Mouse (Mus musculus) heart, embryonic 12.5 days (tissue): Measurements from ENCODE around the gene Gm11168. TPM values are rescaled to one million over a fixed set of nuclear protein-coding genes. Genes with fewer than 3 reads are reported as not detected.
A peak's percentile ranks its signal among the peaks of the same experiment; 100 is the strongest.
"Not testable (repeated sequence)": the region's sequence is repeated elsewhere in the genome, so short reads cannot be mapped to it uniquely, and the experiment has no call there.

Experiments used
- ATAC-seq: fragments of 200-750 bp; cut with Nextera tagmentation; 2 replicates; pipeline ENCODE4 v1.8.0; 2017; ENCODE audit warnings: moderate TSS enrichment, moderate library complexity; ENCODE audit not compliant: insufficient number of reproducible peaks, low FRiP score
- H3K27ac ChIP-seq: fragments of 300-500 bp; sonication (generic); 2 replicates; pipeline ENCODE4 v1.5.1; 2016; ENCODE audit warnings: mild to moderate bottlenecking, moderate library complexity; ENCODE audit not compliant: poor library complexity, severe bottlenecking
- H3K27me3 ChIP-seq: fragments of 300-500 bp; sonication (generic); replicated peaks from 2 replicates; pipeline ENCODE4 v1.6.1; 2016; ENCODE audit warnings: mild to moderate bottlenecking, moderate library complexity
- H3K36me3 ChIP-seq: fragments of 300-500 bp; sonication (generic); 2 replicates; pipeline ENCODE4 v1.6.1; 2016; ENCODE audit warnings: mild to moderate bottlenecking, moderate library complexity
- H3K4me1 ChIP-seq: fragments of 300-500 bp; sonication (generic); replicated peaks from 2 replicates; pipeline ENCODE4 v1.6.1; 2016; ENCODE audit warnings: mild to moderate bottlenecking
- H3K4me2 ChIP-seq: fragments of 300-500 bp; sonication (generic); 2 replicates; pipeline ENCODE4 v1.6.1; 2016; ENCODE audit warnings: mild to moderate bottlenecking, moderate library complexity
- H3K4me3 ChIP-seq: fragments of 300-500 bp; sonication (generic); 2 replicates; pipeline ENCODE4 v1.5.1; 2016; ENCODE audit warnings: mild to moderate bottlenecking
- H3K9ac ChIP-seq: fragments of 300-500 bp; sonication (generic); 2 replicates; pipeline ENCODE4 v1.6.1; 2016; ENCODE audit warnings: mild to moderate bottlenecking, moderate library complexity
- H3K9me3 ChIP-seq: fragments of 300-500 bp; sonication (generic); replicated peaks from 2 replicates; pipeline ENCODE4 v1.6.1; 2016; ENCODE audit warnings: mild to moderate bottlenecking, moderate library complexity
- WGBS: fragments of 180-500 bp; shearing (Covaris S2); methylation state at CpG from one replicate; pipeline ENCODE4 v1.1.7; 2016; 5-methylcytosine and 5-hydroxymethylcytosine counted together
- polyA plus RNA-seq: library from polyadenylated mRNA; unstranded; fragments of >200 nt; fragmentation: Nextera tagmentation; extraction: Ambion mirVana; gene quantifications from 2 replicates; pipeline ENCODE4 v1.2.1, GENCODE M21; 2016

The Gm11168 gene
- polyA plus RNA-seq, 1 experiment from 2014 or later, result not detected

GRCm38 (mm10) chr9:3015896-3016295 lies 12.8 kb downstream of the Gm11168 start:
- H3K4me2 ChIP-seq, H3K4me3 ChIP-seq, H3K27ac ChIP-seq, H3K9ac ChIP-seq, H3K9me3 ChIP-seq, H3K4me1 ChIP-seq, ATAC-seq, H3K36me3 ChIP-seq, H3K27me3 ChIP-seq: not testable (repeated sequence)
- 69% methylated on average over 6 of the region's 6 CpGs for WGBS

GRCm38 (mm10) chr9:3017108-3017507 lies 14.0 kb downstream of the Gm11168 start, which contains the start of gene Gm10719:
TSS of gene Gm10719 (plus strand) at chr9:3017408.
- H3K36me3 ChIP-seq, H3K4me3 ChIP-seq, H3K27me3 ChIP-seq, ATAC-seq, H3K4me2 ChIP-seq, H3K27ac ChIP-seq, H3K9me3 ChIP-seq, H3K9ac ChIP-seq, H3K4me1 ChIP-seq: not testable (repeated sequence)
- WGBS, result 46% methylated on average over 2 of the region's 9 CpGs

GRCm38 (mm10) chr9:3018944-3019343 lies 15.8 kb downstream of the Gm11168 start:
- not testable (repeated sequence) for H3K4me3 ChIP-seq, H3K4me2 ChIP-seq, H3K27me3 ChIP-seq, H3K36me3 ChIP-seq, H3K9me3 ChIP-seq, H3K4me1 ChIP-seq, H3K27ac ChIP-seq, ATAC-seq, H3K9ac ChIP-seq
- WGBS, result 58% methylated on average over 9 of the region's 9 CpGs

GRCm38 (mm10) chr9:3019835-3020727 lies 16.9 kb downstream of the Gm11168 start:
- WGBS, result 74% methylated on average over 17 of the region's 19 CpGs
- ATAC-seq, result peak; percentile 72

GRCm38 (mm10) chr9:3022316-3023008 lies 19.3 kb downstream of the Gm11168 start:
- H3K9ac ChIP-seq, H3K4me3 ChIP-seq, H3K27ac ChIP-seq, H3K9me3 ChIP-seq, H3K36me3 ChIP-seq, H3K4me1 ChIP-seq, H3K4me2 ChIP-seq, ATAC-seq, H3K27me3 ChIP-seq: not testable (repeated sequence)
- WGBS, result 66% methylated on average over 11 of the region's 13 CpGs

More at GRCm38 (mm10) chr9:3019835-3020727, 16.9 kb downstream of the Gm11168 start:
- not testable (repeated sequence) for H3K9me3 ChIP-seq, H3K27ac ChIP-seq, H3K36me3 ChIP-seq, H3K27me3 ChIP-seq, H3K9ac ChIP-seq, H3K4me1 ChIP-seq, H3K4me3 ChIP-seq, H3K4me2 ChIP-seq

- H3K27ac ChIP-seq, H3K9me3 ChIP-seq, H3K36me3 ChIP-seq, H3K27me3 ChIP-seq, H3K4me3 ChIP-seq, H3K9ac ChIP-seq, H3K4me2 ChIP-seq, H3K4me1 ChIP-seq, ATAC-seq: not testable (repeated sequence)
- 69% methylated on average over 12 of the region's 13 CpGs for WGBS
Observed at GRCm38 (mm10) chr9:3023312-3023984, 20.3 kb downstream of the Gm11168 start, which contains the start of gene Gm10718. TSS of gene Gm10718 (plus strand) at chr9:3023547.

GRCm38 (mm10) chr9:3023985-3024648 lies 21.0 kb downstream of the Gm11168 start:
- H3K9ac ChIP-seq, ATAC-seq, H3K27ac ChIP-seq, H3K9me3 ChIP-seq, H3K4me1 ChIP-seq, H3K36me3 ChIP-seq, H3K4me2 ChIP-seq, H3K27me3 ChIP-seq, H3K4me3 ChIP-seq: not testable (repeated sequence)
- 67% methylated on average over 16 of the region's 16 CpGs for WGBS

GRCm38 (mm10) chr9:3024912-3025467 lies 21.8 kb downstream of the Gm11168 start, which contains the start of gene Gm10717:
TSS of gene Gm10717 (plus strand) at chr9:3025417.
- H3K27me3 ChIP-seq, H3K4me2 ChIP-seq: not testable (repeated sequence)
- 67% methylated on average over 12 of the region's 12 CpGs for WGBS

GRCm38 (mm10) chr9:3025653-3026052 lies 22.5 kb downstream of the Gm11168 start:
- not testable (repeated sequence) for H3K36me3 ChIP-seq, H3K27me3 ChIP-seq, H3K9me3 ChIP-seq, H3K4me2 ChIP-seq, H3K27ac ChIP-seq, H3K9ac ChIP-seq, ATAC-seq, H3K4me3 ChIP-seq, H3K4me1 ChIP-seq
- WGBS, result 66% methylated on average over 5 of the region's 6 CpGs

More at GRCm38 (mm10) chr9:3024912-3025467, 21.8 kb downstream of the Gm11168 start, which contains the start of gene Gm10717:
- not testable (repeated sequence) for ATAC-seq, H3K4me3 ChIP-seq, H3K4me1 ChIP-seq, H3K27ac ChIP-seq, H3K36me3 ChIP-seq, H3K9ac ChIP-seq, H3K9me3 ChIP-seq

GRCm38 (mm10) chr9:3026136-3026535 lies 23.0 kb downstream of the Gm11168 start:
- not testable (repeated sequence) for H3K4me1 ChIP-seq, H3K9me3 ChIP-seq, H3K27me3 ChIP-seq, H3K4me3 ChIP-seq, H3K4me2 ChIP-seq, H3K27ac ChIP-seq, H3K9ac ChIP-seq, ATAC-seq, H3K36me3 ChIP-seq
- WGBS, result 70% methylated on average over 5 of the region's 5 CpGs
